Mouse (Mus musculus) spleen, adult 12 weeks (tissue): ENCODE data around the gene H2al1b.

Experiments
- DNase-seq: peaks from one replicate; pipeline ENCODE4 v3.0.0; 2022; ENCODE audit warnings: low spot score

H2al1b gene

DNA sequence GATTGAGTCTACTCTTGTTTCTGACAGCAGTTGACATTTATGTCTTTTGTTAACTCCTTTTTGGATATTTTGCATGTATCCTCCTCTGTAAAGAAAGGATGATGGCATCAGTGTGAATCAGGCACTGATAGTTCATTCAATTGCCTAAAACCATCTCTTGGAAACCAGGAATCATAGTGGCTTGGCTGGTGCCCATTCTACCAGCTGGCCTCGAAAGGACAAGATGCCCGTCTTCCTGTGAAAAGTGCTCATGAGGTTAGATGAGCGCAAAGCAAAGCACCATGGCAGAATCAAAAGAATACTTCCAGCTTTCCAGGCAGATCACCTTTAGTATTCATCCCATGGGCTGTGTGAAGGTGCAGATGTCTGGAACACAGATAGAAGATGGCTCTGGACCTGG lies 44.5 kb downstream of the H2al1b start:
- DNase-seq = no peak
